Mouse (Mus musculus): ENCODE results near the gene Ing1. TPM values are rescaled to one million over a fixed set of nuclear protein-coding genes. Genes with fewer than 3 reads are reported as not detected.
"Not testable (repeated sequence)": the region's sequence is repeated elsewhere in the genome, so short reads cannot be mapped to it uniquely, and the experiment has no call there.

Gene Ing1
- total RNA-seq, 2 experiments from 2014 or later, result 30.3 to 36.6 TPM

DNA sequence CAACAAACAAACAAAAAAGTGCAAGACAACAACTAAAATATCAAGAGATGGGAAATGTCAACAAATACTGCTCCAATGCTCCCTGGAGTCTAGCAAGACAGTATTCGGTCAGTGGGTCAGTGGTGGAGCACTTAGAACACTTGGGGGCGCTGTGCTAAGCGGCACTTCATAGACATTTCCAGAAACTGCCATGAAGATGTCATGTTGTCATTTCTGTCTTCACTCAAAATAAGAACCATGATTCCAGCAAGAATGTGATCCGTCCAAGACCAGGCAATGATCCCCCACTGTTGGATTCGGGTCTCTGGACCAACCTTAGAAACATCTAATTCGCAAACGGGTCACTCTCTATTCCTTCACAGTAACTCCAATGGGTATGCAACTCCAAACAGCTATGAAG is 5.7 kb upstream of the Ing1 start:
- peak; percentile 48 for DNase-seq (ENCODE audit: low spot score in 2 of 2)

DNA sequence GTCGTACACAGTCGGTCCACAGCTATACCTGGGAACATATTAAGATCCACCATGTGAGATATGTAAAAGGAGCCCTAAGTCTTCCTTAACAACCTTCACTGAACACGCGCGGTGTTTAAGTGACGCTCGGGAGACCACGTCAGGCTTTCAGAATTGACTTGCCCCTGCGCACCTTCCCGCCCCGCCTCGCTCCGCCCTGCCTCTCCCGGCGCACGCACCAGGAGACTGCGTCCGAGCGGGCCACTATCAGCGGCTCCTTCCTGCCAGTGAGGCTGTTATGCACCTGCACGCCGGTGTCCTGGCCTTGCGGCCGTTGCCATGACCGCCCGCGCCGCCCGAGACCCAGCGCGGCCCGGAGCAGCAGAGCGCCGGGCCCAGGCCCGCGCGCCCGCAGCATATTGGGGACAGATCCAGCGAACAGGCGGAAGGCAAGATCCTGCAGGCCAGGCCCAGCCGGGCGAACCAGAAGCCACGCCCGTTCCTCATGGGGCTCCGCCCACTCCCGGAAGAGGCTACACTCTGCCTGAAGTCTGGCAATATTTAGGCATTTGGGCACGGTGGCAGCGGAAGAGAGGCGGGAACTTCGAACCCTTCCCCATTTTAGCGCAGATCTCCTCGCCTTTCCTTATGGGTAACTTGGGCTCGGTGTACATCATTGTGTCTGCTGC is 5.0 kb upstream of the Ing1 start, which contains the start of gene Cars2:
TSS of gene Cars2 (minus strand) at position 503 of the 668 bp plus-strand sequence.
- peak; percentile 90 for DNase-seq (ENCODE audit: low spot score in 2 of 2)

DNA sequence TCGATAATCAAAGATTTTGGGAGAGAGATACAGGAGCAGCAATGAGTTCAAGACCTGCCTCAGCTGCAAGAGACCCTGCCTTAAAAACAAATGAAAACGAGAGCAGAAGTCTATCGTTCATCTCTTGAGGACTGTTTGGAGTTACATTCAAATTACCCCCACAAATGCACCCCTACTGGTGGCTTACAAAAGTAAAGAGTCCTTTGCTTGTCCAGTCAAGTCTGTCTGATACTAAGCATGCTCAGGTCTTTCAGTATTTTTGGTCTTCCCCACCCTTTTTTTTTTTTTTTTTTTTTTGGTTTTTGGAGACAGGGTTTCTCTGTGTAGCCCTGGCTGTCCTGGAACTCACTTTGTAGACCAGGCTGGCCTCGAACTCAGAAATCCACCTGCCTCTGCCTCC is 3.9 kb upstream of the Ing1 start:
- DNase-seq (ENCODE audit: low spot score in 2 of 2), result not testable (repeated sequence)

DNA sequence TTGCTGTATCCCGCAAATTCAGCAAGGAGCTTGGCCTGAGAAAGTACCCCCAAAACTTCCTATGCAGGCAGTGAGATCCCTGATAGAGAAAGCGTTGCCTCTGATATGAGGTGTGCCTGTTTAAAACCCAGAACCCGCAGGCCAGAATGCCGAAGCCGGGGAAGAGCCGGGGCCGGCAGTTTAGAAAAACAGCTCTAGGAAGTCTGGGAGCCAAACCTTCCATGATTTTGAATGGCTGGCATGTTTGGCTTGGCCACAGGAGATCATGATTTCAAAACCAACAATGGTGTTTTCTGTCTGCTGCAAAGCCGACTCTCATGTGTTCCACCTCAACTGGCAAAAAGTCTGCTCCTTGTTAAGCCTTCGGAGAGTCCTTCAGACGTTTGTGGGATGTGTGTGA is 3.0 kb upstream of the Ing1 start:
- no peak for DNase-seq (ENCODE audit: low spot score in 2 of 2)

DNA sequence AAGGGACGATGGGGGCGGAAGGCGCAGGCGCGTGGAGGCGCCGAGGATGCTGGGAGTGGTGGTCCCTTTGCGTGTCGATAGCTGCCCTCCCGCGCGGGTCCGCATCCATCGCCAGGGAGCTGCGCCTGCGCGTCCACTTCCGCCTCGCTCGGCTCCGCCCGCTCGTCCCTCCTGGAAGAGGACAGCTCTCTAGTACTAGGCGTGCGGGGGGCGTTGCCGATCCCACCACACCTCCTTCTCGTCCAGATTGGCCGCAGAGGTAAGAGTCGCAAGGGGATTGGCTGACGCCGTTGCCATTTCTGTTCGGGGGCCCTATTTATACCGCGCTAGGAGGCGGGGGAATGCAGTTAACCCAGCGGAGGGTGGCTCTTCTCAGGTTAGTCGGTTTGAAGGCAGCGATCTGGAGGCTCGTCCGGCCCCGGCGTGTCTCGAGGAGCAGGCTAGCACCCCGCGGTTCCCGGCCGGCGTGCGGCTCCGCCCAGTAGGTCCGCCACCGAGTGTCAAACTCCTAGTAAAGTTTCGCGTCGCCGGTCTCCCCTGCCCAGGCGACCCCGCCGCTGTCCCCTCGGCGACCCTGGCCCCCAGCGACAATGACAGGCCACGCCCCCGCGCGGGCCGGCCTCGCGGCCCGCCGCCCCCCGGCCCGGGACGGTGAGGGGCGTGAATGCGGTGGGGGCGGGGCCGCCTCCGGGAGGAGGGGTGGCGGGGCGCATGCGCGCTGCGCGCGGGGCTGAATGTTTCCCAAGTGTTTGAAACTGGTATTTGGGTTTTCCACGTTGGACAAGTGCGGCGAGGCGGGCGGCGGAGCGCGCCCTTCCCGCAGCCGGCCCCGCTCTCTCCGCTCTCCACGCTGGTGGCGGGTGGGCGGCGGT is 585 bp downstream of the Ing1 start:
- peak; percentile 94 to 95 for DNase-seq (ENCODE audit: low spot score in 2 of 2)

DNA sequence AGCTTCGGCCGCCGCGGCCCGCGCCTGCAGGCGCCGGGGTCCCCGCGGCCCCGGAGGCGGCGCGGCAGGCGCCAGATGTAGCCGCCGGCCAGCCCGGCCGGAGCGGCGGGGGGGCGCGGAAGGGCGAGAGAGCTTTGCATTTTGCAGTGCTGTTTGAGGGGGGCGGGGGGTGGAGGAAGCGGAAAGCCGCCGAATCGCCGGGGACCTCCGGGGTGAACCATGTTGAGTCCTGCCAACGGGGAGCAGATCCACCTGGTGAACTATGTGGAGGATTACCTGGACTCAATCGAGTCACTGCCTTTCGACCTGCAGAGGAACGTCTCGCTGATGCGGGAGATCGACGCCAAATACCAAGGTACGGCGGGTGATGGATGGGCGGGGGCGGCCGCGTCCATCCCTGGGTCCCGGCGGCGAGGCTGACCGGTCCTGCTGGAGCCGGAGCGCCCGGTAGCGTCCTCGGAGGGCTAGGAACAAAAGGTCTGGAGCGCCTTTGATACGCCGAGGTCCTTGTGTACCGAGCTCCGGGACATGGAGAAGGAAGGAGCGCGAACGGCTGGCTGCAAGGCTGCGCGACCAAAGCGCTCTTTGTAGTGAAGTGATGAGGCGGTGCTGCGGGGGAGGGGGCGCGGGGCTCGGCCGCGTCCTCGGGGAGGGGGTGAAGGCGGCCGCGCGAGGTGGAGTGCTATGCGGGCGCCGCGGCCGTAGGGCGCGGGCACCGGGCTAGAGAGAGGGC is 1.5 kb downstream of the Ing1 start:
- peak; percentile 48 to 53 for DNase-seq (ENCODE audit: low spot score in 2 of 2)

DNA sequence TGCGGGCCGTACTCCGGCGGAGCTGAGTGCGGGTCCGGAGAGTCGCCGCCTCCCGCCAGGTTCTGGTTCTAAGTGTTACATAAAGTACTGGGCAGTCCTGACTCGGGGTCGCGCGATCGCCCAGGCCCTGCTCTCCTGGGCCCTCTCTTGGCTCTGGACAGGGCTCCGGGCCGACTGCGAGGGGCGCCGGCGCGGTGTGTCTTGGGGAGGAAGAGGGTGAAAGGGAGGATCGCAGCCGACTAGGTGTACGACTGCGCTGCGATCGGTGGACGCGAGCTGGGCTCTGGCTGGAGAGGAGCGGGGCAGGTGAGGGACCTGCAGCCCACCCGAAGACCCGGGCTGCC is 2.0 kb downstream of the Ing1 start:
- no peak for DNase-seq (ENCODE audit: low spot score in 2 of 2)

DNA sequence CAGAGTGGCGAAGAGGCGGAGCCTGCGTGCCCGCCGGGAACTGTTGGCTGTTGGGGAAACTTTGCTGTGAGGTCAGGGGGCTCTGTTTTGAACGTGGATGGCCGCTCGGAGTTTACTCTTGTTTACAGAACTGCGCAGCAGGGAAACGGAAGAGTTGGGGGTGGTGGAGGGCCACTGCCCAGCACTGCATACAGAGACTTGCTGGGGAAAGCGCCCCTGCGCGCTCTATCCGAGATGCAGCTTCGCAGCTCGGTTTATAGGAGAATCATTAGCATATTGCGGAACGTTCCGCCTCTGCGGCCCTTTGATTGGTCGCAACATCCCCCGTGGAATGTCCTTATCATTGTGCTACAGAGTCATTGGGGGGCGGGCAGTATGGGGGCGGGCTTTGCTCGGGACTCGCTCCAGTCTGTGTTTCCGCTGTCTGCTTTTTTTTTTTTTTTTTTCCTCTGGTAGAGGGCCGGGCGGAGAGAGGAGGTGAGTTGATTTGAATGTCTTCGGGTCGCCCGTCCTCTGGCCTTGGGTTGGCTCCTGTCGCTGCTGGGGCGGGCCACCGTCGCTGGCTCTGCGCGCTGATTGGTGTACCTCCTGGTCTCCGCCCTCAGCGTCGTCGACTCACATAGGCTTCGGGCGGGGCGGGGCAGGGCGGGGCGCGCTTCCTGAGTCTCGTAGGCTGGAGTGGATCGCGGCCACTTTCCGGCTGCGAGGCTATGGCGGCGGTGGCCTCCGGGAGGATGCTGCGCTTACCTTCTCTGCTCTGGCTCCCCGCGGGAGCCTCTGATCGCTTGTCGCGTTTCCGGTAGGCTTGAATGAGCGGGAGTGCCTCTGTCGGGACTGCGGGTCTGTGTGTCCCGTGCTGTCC is 2.6 kb downstream of the Ing1 start:
- peak; percentile 97 for DNase-seq (ENCODE audit: low spot score in 2 of 2)

DNA sequence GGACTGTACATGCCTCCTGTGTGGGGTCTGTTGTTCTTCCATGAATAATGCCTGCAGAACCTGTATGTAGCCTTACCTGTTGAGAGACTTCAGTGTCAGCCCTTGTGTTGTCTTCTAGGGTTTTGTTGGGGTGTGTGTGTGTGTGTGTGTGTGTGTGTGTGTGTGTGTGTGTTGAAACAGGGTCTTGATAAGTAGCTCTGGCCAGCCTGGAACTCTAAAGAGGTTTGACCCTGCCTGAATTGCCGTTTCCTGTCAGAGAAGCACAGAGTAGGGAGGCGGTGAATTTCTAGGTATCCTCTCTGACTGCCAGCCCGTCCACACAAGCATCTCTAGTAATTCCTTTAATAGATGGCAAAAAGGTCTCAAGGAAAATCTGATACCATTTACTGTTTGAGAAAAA is 4.1 kb downstream of the Ing1 start:
- DNase-seq (ENCODE audit: low spot score in 2 of 2), result no peak

DNA sequence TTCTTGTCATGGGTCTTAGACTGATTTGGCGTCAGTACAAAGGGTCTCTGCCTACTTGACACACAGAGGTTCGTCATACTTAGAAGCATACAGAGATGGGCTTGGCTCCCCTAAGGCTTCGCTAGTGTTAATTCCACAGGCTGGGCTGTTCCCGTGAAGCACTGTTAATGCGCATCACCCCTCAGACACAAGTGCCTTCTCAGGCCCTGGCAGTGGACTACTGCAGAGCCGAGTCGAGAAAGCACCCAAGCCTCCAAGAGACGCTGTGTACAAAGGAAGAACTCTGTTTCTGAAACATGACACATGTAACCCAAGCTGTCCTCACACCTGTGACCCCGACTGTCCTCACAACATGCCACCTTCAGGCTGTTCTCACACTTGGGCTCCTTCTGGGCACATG is 4.8 kb downstream of the Ing1 start:
- DNase-seq (ENCODE audit: low spot score in 2 of 2), result no peak

DNA sequence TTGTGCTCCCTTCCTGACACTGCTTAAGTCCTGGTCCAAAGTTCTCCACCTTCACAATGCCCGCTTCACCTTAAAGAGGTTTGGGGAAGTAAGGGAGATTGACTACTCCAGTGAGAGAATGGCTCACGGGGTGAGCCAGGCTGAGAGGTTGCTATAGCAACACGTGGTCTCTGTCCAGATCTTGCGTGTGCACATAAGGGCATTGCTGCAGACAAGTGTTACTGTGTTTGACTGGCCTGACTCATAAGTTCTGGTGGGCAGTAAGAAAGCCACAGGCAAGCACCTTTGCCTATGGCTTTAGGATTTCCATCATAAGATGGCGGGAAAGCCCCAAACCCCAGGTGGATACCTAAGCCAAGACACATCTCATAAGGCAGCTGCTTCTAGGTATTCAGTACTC is 8.9 kb downstream of the Ing1 start:
- no peak for DNase-seq (ENCODE audit: low spot score in 2 of 2)

DNA sequence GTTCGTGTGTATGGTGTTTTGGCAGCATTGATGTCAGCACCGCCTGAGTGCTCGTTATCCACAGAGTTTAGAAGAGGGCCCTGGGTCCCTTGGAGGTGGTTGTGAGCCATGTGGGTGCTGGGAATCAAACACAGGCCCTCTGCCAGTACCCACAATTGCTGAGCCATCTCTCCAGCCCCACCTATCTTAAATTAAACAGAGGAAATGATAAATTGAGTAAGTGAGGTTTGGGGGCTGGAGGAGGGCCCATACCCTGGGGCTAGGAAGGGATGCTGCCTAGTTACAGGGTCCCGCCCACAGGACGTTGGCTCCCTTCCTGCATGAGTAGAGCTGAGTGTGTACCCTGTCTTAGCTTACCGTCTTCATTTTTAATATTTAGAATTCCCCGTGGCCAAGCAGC is 9.3 kb downstream of the Ing1 start:
- no peak for DNase-seq (ENCODE audit: low spot score in 2 of 2)

DNA sequence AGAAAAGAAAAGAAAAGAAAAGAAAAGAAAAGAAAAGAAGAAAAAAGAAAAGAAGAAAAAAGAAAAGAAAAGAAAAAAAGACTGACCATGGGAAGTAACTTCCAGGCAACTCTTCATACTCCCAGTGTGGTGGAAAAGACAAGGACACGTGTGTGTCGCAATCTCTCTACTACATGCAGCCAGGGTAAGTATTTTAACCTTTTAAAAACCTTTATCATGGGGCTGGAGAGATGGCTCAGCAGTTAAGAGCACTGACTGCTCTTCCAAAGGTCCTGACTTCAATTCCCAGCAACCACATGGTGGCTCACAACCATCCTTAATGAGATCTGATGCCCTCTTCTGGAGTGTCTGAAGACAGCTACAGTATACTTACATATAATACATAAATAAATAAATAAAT is 12.8 kb downstream of the Ing1 start:
- DNase-seq (ENCODE audit: low spot score in 2 of 2), result not testable (repeated sequence)

DNA sequence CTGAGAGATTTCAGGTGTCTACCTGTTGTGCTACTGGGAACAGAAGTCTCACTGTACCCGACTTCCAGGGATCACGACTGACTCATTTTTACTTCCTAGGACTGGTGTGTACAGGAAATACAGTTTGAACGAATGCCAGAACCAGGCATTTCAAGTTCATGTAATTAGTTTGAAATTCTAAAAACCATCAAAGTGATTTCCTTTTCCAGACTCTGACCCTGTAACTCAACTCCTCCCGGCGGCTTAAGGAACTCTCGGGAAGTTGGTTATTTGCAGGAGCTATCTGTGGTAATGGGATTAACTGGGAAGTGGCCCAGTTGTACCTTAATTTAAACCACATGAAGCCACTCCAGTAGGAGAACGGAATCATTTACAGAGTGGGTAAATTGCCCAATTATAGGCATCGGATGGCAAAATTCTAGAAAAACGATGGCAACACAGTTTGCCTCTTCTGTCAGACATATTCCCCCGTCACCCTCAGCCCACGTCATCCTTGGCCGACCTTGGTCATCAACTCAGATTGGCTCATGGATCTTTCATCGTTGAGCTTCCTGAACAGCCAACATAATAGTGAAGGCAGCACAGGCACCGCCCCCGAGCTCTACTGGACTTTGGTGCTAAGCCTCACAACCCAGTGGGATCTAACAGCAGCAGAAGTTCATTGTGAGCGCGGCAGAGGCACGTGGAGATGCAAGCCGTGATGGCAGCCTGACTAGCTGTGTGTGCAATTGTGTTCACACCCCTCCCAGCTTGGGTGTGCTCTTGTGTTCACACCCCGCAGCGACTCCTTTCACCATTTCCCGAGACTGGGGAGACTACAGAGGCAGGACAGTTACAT is 14.1 kb downstream of the Ing1 start:
- peak in 1 of 2 experiments; percentile 11 for DNase-seq (ENCODE audit: low spot score in 2 of 2)

DNA sequence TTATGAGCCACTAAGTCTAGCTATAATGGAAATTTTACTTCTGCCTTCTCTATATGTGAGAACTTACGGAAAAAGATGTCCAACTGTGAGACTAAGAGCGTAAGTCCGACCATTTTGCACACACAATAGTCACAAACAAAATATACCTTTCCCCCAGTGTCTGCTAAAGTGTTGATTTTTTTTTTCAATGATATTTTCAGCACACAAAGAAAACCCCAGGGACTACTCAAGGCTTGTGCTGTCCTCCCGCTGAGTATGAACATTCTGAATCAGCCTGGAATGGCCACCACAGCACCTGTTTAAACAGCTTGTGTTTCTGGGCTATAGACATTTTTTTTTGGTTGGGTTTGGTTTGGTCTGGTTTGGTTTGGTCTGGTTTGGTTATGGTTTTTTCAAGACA is 15.4 kb downstream of the Ing1 start:
- DNase-seq (ENCODE audit: low spot score in 2 of 2), result no peak

DNA sequence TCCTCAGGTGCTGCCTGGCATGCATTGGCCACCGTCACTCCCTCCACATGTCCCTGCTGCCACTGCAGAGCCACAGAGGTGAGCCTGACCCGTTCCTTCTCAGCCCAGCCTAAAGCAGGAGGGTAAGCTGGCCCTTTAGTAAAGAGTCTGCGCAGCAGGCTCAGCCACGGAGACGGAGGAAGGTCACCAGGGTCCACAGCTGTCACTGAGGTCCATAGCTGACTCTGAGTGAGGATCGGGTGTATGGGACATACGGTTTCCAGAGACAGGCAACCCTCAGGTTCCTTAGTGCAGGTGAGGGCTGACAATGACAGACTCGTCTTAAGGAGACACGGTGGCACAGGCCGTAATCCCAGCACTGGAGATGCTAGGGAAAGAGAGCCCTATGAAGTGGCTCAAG is 16.6 kb downstream of the Ing1 start:
- no peak for DNase-seq (ENCODE audit: low spot score in 2 of 2)

DNA sequence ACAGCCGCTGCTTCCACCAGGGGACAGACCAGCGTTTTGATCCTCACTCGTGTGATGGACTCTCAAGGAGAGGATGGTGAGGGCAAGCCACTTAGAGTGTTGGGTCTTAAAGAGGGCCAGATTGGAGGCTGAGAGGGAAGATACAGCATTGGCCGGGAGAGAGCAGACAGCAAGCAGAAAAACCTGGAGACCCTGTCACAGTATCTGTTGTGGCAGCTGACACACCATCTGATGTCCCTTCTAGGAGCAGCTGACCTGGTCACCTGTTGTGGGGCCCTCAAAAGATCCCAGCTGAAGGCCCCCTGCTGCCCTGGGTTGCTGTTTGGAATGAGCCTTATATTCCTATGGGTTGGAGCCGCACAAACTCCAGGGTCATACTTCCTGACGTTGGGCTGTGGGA is 17.1 kb downstream of the Ing1 start:
- DNase-seq (ENCODE audit: low spot score in 2 of 2), result no peak

DNA sequence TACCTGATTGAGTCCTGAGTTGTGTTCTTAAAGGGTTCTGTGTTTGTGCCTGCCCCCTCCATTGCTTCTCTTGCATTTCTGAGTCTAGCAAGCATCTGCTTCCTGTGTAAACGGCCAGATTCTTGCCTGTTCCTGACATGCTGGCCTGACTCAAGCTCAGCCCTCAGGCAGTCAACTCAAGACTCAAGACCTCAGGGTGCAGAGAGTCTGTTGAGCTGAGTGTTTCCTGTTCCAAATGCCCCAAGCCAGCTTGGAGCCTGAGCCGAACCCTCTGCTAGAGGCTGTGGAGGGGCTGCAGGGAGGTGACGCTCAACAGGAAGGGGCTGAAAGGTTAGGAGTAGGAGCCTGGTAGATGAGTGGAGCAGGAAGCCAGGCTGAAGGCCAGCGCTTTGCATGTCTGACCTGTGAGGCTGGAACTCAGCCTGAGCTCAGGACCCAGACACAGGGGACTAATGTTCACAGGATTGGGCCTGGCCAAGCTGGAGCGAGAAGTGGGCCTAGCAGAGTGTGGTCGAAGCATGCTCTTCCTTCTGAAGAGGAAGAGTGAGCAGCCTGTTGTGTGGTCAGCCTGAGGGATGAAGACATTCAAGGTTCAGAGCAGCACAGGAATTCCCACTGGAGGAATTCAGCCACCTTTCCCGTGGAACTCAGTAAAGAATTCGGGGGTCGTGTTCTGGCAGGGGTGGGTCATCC is 19.7 kb downstream of the Ing1 start:
- DNase-seq (ENCODE audit: low spot score in 2 of 2), result no peak

DNA sequence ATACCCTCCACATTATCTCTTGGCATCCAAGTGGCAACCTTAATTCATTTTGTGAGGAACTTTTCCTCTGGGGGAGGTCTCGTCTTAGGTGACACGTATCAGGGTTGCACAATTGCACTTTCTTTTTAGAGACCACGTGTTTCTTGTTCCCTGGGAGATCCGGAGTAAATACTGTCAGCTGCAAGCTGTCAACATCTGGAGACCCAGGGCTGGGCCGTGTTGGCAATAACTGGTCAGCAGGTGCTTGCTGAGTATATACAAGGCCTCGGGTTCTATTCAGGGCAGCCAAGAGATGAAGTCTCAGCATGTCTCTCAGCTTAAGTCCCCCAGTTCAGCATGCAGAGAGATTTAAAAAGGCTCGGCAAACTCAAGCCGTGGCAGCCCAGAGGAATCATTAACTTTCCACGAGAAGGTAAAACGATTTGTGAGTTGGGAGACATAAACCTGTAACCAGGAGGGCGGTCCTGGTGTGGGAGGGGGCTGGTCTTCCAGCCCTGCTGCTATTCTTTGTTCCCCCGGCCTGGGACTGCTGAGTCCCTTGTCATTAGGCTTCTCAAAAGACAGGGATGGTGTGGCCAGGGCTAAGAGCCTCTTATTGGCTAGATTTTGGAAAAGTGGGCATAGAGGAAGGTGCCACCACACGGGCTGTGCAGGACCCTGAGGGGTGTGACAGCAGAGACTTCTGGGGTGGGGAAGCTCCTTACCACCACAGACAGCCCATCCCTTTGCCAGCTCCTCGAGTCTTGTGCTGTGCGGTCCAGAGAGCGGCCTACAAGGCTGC is 20.4 kb downstream of the Ing1 start:
- DNase-seq (ENCODE audit: low spot score in 2 of 2), result no peak

Data from adrenal gland, adult 18-20 months (tissue).